Mouse (Mus musculus) hindbrain, embryonic 12.5 days (tissue): ENCODE measurements around the gene Bex6. TPM values are rescaled to one million over a fixed set of nuclear protein-coding genes. Genes with fewer than 3 reads are reported as not detected.

Source experiments
- ATAC-seq: fragments of 200-750 bp; cut with Nextera tagmentation; 2 replicates; pipeline ENCODE4 v1.8.0; 2017; ENCODE audit warnings: moderate TSS enrichment; ENCODE audit not compliant: low FRiP score
- H3K27ac ChIP-seq: fragments of 300-500 bp; sonication (generic); 2 replicates; pipeline ENCODE4 v1.5.1; 2016; ENCODE audit warnings: mild to moderate bottlenecking
- H3K27me3 ChIP-seq: fragments of 300-500 bp; sonication (generic); 2 replicates; pipeline ENCODE4 v1.6.1; 2016; ENCODE audit warnings: mild to moderate bottlenecking
- H3K36me3 ChIP-seq: fragments of 300-500 bp; sonication (generic); 2 replicates; pipeline ENCODE4 v1.6.1; 2016; ENCODE audit warnings: mild to moderate bottlenecking
- H3K4me1 ChIP-seq: fragments of 300-500 bp; sonication (generic); 2 replicates; pipeline ENCODE4 v1.6.1; 2016
- H3K4me2 ChIP-seq: fragments of 300-500 bp; sonication (generic); replicated peaks from 2 replicates; pipeline ENCODE4 v1.6.1; 2016; ENCODE audit warnings: mild to moderate bottlenecking
- H3K4me3 ChIP-seq: fragments of 300-500 bp; sonication (generic); 2 replicates; pipeline ENCODE4 v1.5.1; 2016; ENCODE audit warnings: mild to moderate bottlenecking
- H3K9ac ChIP-seq: fragments of 300-500 bp; sonication (generic); 2 replicates; pipeline ENCODE4 v1.6.1; 2016; ENCODE audit warnings: mild to moderate bottlenecking, moderate library complexity
- H3K9me3 ChIP-seq: fragments of 300-500 bp; sonication (generic); replicated peaks from 2 replicates; pipeline ENCODE4 v1.6.1; 2016; ENCODE audit warnings: mild to moderate bottlenecking
- WGBS: fragments of 180-500 bp; shearing (Covaris S2); methylation state at CpG from one replicate; pipeline ENCODE4 v1.1.7; 2016; 5-methylcytosine and 5-hydroxymethylcytosine counted together
- polyA plus RNA-seq: library from polyadenylated mRNA; unstranded; fragments of >200 nt; fragmentation: Nextera tagmentation; extraction: Ambion mirVana; gene quantifications from 2 replicates; pipeline ENCODE4 v1.2.1, GENCODE M21; 2016

Bex6 gene
- 0.26 TPM in 1 of 2 replicates, not detected in the other for polyA plus RNA-seq

DNA sequence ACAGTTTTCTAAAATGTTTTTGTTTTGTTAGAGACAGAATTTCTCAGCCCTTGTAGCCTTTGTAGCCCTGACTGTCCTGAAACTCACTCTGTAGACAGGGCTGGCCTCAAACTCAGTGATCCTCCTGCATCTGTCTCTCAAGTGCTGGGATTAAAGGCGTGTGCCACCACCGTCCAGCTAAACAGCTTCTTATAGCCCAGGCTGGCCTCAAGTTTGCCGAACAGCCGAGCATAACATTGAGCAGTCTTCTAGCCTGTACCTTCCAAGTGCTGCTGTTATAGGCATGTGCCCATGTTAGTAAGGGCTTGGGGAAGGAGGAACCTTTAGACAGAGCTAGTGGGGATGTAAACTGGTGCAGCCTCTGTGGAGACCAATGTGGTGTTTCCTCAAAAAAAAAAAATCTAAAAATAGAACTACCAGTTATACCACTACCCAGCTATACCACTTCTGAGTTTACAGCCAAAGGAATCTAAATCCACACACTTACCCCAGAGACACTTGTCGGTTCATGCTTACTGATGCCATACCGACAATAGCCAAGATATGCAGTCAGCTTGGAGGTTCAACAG is at the start of gene Bex6:
Gene Bex6 (plus strand): TSS at position 491 of the 569 bp plus-strand sequence.
- no peaks in the 10 kb centered on the region for H3K9me3 ChIP-seq
- H3K27me3 ChIP-seq: no peaks in the 10 kb centered on the region
- no peak within 1 kb of the TSS for H3K9ac ChIP-seq
- H3K27ac ChIP-seq: no peak within 1 kb of the TSS
- H3K4me2 ChIP-seq: no peak within 1 kb of the TSS
- no peak within 1 kb of the TSS for H3K4me3 ChIP-seq
- no peaks in the 10 kb centered on the region for H3K36me3 ChIP-seq
- WGBS: 92% methylated on average over 6 of the region's 6 CpGs
- ATAC-seq: no peak
- H3K4me1 ChIP-seq: peaks cover 4% of the 10 kb centered on the region; the same call in 1 of the 2 replicates

DNA sequence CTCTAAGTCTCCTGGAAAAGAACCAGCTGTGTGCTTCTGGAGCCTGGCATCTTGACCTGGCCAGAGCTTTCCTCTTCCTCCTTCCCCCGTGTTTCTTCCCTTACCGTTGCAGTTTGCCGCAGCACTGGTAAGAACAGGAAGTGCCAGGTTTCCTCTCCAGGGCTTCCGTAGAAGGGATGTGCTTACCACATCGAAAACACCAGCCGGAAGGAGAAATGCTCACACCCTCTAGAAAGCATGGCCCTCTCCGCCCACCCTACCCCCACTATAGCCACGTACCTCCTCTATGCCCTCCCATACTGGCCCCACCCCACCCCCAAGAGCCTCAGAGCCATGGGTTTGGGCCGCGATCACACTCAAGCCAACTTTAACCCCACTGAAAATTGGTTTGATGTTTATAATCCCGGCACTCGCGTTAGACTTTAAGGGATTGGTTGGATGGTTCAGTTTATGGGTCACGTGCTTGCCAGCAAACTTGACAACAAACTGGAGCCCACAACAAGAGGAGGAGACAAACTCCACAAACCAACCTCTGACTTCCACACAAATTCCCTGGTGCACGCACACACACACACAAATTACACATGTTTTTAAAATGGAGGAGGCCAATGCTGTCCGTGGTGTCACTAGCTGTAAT is 49.3 kb upstream of the Bex6 start:
- 76% methylated on average over 16 of the region's 16 CpGs for WGBS
- H3K4me2 ChIP-seq: no peak overlapping the region
- H3K4me3 ChIP-seq: no peak overlapping the region
- no peak for ATAC-seq
- no peaks in the 10 kb centered on the region for H3K27me3 ChIP-seq
- no peak overlapping the region for H3K9ac ChIP-seq
- no peaks in the 10 kb centered on the region for H3K9me3 ChIP-seq
- H3K4me1 ChIP-seq: no peaks in the 10 kb centered on the region
- no peak overlapping the region for H3K27ac ChIP-seq
- no peaks in the 10 kb centered on the region for H3K36me3 ChIP-seq

DNA sequence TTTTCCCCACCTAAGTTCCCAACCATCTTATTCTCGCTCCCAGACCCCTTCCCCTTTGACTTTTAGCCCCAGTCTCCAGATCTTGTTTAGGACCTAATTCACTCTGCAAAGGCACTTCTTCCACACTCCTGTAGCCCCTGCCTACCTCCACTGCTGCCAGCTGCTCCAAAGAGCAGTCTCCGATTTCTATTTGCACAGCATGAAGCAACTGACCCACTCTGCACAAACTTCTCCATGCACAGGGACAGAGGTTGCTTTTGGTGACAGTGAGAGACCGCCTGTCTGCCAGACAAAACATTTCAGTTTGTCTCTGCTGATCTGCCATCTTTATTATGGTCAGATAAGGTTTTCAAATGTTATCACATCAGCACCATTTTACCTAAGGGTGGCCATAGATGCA is 46.5 kb upstream of the Bex6 start:
- WGBS: 79% methylated on average over 3 of the region's 3 CpGs
- no peaks in the 10 kb centered on the region for H3K9me3 ChIP-seq
- no peak overlapping the region for H3K4me3 ChIP-seq
- no peak for ATAC-seq
- no peaks in the 10 kb centered on the region for H3K36me3 ChIP-seq
- no peaks in the 10 kb centered on the region for H3K27me3 ChIP-seq
- H3K4me2 ChIP-seq: no peak overlapping the region
- H3K27ac ChIP-seq: no peak overlapping the region
- H3K4me1 ChIP-seq: no peaks in the 10 kb centered on the region
- H3K9ac ChIP-seq: no peak overlapping the region

DNA sequence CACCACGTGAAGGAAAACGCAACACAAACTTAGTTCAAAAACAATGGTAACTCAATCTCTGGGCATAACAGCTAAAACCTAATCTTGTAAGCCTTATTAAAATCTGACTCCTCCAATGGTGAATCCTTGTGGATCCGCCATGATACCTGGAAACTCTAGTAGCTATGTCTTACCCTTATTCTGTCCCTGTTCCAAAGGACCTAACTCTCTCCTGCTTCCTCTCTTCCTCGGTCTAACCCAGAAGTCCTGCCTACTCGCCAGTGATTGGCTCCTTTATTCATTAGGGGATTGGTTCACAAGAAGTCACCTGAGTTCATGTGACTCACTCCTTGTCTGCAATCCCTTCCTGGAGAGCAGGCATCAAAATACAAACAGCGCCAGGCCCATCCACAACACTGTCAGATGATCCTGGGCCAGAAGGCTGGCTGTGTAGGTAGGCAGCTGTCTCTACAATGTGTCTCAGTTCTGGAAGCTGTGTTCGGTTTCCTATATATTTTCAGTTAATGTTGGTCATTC is 43.7 kb upstream of the Bex6 start:
- Histone ChIP-seq H3K9me3 (no peaks in the 10 kb centered on the region), H3K27me3 (no peaks in the 10 kb centered on the region), H3K36me3 (no peaks in the 10 kb centered on the region), H3K27ac (no peak overlapping the region), H3K9ac (no peak overlapping the region), H3K4me3 (no peak overlapping the region), H3K4me1 (no peaks in the 10 kb centered on the region), H3K4me2 (no peak overlapping the region)
- no peak for ATAC-seq
- WGBS: 79% methylated on average over 7 of the region's 7 CpGs

DNA sequence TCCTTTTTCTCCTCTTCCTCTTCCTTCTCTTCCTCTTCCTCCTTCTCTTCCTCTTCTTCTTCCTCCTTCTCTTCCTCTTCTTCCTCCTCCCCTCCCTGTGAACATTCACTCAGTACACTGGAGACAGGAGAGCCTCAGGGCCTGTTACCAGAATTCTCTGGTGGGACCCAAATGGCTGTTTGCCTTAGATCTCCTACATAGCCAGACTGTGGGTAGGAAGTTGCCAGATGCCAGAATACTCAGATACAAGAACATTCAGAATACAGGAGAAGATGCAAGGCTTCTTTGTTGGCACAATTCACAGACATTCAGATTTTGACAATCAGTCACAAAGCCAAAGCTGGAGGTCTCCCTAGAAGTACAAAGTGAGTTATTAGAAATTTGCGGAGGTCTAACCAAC is 40.7 kb upstream of the Bex6 start:
- H3K4me2 ChIP-seq: no peak overlapping the region
- no peak overlapping the region for H3K4me3 ChIP-seq
- no peak overlapping the region for H3K27ac ChIP-seq
- no peaks in the 10 kb centered on the region for H3K27me3 ChIP-seq
- ATAC-seq: no peak
- 90% methylated on average over 1 of the region's 1 CpGs for WGBS
- no peak overlapping the region for H3K9ac ChIP-seq
- no peaks in the 10 kb centered on the region for H3K9me3 ChIP-seq
- H3K36me3 ChIP-seq: 0 out of 2 replicates have a peak, but pooled peaks cover 4% of the 10 kb centered on the region
- no peaks in the 10 kb centered on the region for H3K4me1 ChIP-seq

DNA sequence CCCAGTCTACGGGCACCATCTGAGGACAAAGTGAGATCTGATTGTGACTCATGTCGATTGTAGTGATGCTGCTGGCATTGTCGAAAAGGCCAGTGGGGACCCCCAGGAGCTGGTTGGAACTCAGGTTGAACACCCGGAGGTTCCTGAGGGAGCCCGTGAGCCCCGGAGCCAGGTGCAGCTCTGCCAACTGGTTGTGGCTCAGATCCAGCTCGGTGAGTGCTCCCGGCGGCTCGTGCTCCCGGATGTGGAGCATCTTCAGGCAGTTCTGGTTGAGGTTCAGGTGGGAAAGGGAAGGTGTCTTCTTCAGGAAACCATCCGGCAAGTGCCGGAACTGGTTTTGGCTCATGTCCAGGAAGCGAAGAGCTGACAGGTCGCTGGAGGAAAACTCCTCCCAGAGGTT is 35.9 kb upstream of the Bex6 start:
- no peak overlapping the region for H3K4me2 ChIP-seq
- H3K4me3 ChIP-seq: no peak overlapping the region
- no peaks in the 10 kb centered on the region for H3K27me3 ChIP-seq
- no peak for ATAC-seq
- no peak overlapping the region for H3K27ac ChIP-seq
- H3K4me1 ChIP-seq: 0 out of 2 replicates have a peak, but pooled peaks cover 3% of the 10 kb centered on the region
- no peaks in the 10 kb centered on the region for H3K9me3 ChIP-seq
- no peak overlapping the region for H3K9ac ChIP-seq
- 0 out of 2 replicates have a peak, but pooled peaks cover 4% of the 10 kb centered on the region for H3K36me3 ChIP-seq
- 94% methylated on average over 15 of the region's 15 CpGs for WGBS

DNA sequence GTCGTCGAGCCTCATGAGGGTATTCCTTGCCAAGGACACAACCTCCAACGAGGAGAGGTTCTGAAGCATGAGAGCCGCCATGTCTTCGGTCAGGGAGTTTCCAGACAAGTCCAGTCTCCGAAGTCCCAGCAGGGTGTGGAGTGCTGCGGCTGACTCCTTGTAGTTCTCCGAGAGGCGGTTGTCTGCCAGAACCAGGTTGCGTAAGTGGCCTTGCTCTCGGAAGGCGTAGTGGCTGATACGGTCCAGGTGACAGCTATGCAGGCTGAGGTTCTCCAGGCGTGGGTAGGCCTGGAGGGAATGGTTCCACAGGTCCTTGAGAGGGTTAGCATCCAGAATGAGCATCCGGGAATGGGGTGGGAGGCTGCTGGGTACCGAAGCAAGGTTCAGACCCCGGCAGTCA is 35.0 kb upstream of the Bex6 start:
- ATAC-seq: no peak
- WGBS: 92% methylated on average over 17 of the region's 17 CpGs
- no peak overlapping the region for H3K4me3 ChIP-seq
- H3K36me3 ChIP-seq: 0 out of 2 replicates have a peak, but pooled peaks cover 4% of the 10 kb centered on the region
- H3K4me2 ChIP-seq: no peak overlapping the region
- no peaks in the 10 kb centered on the region for H3K27me3 ChIP-seq
- no peak overlapping the region for H3K9ac ChIP-seq
- H3K9me3 ChIP-seq: no peaks in the 10 kb centered on the region
- H3K27ac ChIP-seq: no peak overlapping the region
- H3K4me1 ChIP-seq: 0 out of 2 replicates have a peak, but pooled peaks cover 3% of the 10 kb centered on the region

DNA sequence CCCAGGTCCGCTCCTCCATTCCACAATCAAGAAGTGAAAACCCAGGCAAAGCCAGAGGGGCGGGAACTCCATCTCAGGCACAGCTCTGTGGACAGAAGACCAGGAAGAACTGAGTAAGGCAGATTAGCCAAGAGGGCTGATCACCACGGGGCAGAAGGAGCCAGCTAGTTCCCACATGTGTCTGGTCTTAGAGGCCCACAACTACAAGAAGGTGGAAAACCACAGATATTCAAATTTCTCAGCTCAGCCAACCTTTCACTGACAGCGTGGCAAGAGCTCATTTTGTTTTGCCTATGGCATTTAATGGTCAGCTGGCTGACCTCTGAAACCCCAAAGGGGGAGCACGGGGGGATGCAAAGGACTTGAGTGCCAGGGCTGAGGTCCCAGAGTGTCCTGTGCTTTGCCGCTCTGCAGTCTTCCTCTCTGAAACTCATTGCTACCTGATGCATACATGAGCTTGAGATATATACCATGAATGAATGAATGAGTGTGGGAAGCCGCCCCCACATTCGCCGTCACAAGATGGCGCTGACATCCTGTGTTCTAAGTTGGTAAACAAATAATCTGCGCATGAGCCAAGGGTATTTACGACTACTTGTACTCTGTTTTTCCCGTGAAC is 31.9 kb upstream of the Bex6 start:
- 55% methylated on average over 12 of the region's 13 CpGs for WGBS
- Histone ChIP-seq H3K4me2 (0 out of 2 replicates have a peak overlapping the region, but pooled peaks have one; percentile 21), H3K9me3 (no peaks in the 10 kb centered on the region), H3K9ac (no peak overlapping the region), H3K36me3 (0 out of 2 replicates have a peak, but pooled peaks cover 4% of the 10 kb centered on the region), H3K4me1 (0 out of 2 replicates have a peak, but pooled peaks cover 3% of the 10 kb centered on the region), H3K27ac (no peak overlapping the region), H3K4me3 (no peak overlapping the region), H3K27me3 (no peaks in the 10 kb centered on the region)
- ATAC-seq: no peak

DNA sequence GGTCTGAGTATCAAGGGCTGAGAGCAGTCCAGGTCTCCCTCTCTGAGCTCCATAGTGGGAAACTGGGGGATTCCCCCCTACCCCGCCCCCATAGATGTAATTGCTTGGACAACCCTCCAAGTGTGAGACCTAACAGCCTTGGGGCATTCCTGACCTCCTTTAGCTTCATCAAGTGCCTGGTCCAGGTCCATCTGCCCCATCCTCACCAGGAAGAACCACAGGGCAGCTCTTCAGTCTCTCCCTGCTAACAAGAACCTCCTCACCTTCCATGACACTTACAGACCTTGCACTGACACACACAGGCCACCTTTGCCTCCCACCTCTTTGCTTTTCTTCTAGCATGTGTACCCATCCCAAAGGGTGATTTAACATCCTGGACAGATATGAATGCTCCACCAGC is 25.6 kb upstream of the Bex6 start:
- Histone ChIP-seq H3K9ac (no peak overlapping the region), H3K4me1 (0 out of 2 replicates have a peak, but pooled peaks cover 4% of the 10 kb centered on the region), H3K4me2 (no peak overlapping the region), H3K36me3 (no peaks in the 10 kb centered on the region), H3K27me3 (no peaks in the 10 kb centered on the region), H3K4me3 (no peak overlapping the region), H3K9me3 (no peaks in the 10 kb centered on the region), H3K27ac (no peak overlapping the region)
- no peak for ATAC-seq
- WGBS: 83% methylated on average over 1 of the region's 1 CpGs

DNA sequence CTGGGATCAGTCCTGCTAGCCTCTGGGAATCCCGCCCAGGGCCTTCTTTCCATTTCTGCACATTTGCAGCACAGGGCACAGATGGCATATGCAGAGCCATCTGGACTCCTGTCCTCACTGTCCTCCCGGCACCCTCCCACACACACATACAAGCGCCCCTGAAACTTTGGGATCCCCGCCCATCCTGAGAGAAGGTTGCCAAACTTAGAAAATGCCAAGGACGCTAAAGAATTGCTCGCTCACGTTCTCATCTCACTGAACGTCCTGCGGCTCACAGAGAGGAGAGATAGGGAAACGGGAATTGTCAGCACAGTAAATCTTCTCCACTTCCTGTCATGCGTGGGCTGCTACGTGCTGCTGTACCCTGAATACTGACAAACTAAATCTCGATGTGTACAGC is 25.2 kb upstream of the Bex6 start:
- H3K9ac ChIP-seq: no peak overlapping the region
- H3K4me3 ChIP-seq: no peak overlapping the region
- WGBS: 84% methylated on average over 13 of the region's 13 CpGs
- no peaks in the 10 kb centered on the region for H3K36me3 ChIP-seq
- no peak for ATAC-seq
- H3K9me3 ChIP-seq: no peaks in the 10 kb centered on the region
- H3K4me2 ChIP-seq: no peak overlapping the region
- no peak overlapping the region for H3K27ac ChIP-seq
- H3K27me3 ChIP-seq: no peaks in the 10 kb centered on the region
- H3K4me1 ChIP-seq: 0 out of 2 replicates have a peak, but pooled peaks cover 4% of the 10 kb centered on the region

DNA sequence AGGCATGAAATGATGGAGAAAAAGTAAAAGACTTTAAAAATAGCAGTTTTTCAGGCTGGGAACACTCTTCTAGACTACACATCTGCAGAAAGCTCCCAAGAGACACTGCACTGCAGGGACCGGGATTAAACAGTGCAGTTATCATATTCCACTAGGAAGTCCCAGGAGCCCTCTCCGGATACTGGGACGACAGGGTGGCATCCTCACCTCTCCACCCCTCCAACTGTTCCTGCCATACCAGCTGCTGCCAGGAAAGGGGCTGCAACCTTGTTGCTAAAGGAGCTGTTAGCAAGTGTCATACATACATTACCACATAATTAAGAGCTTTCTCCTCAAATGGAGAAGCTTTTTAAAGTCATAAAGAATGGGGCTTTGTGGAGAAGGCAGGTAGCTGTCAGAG is 22.9 kb upstream of the Bex6 start:
- no peak for ATAC-seq

DNA sequence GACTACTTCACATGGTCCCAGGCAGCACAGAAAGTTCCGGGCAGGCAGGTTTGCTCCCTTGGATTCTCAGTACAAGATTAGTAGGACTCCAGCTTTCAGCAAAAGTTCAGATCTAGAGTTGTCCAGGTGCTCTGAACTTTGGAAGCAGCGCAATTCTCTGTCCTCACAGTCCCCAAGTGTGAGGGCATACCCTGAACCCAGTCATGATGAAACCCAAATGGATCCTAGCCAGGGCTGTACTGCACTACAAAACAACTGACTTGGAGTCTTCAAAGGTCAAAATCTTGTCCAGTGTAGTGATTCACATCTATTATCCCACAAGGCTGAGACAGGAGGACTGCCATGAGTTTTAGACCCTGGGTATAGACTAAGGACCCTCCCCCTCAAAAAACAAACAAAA is 22.3 kb upstream of the Bex6 start:
- no peak overlapping the region for H3K9ac ChIP-seq
- H3K27me3 ChIP-seq: no peaks in the 10 kb centered on the region
- no peaks in the 10 kb centered on the region for H3K9me3 ChIP-seq
- 82% methylated on average over 2 of the region's 2 CpGs for WGBS
- H3K4me3 ChIP-seq: no peak overlapping the region
- H3K27ac ChIP-seq: no peak overlapping the region
- ATAC-seq: no peak
- H3K4me2 ChIP-seq: no peak overlapping the region
- H3K36me3 ChIP-seq: no peaks in the 10 kb centered on the region
- 0 out of 2 replicates have a peak, but pooled peaks cover 4% of the 10 kb centered on the region for H3K4me1 ChIP-seq

More for the DNA sequence above, 22.9 kb upstream of the Bex6 start:
- no peak overlapping the region for H3K4me2 ChIP-seq
- H3K36me3 ChIP-seq: no peaks in the 10 kb centered on the region
- no peak overlapping the region for H3K27ac ChIP-seq
- no peaks in the 10 kb centered on the region for H3K9me3 ChIP-seq
- no peaks in the 10 kb centered on the region for H3K27me3 ChIP-seq
- 46% methylated on average over 3 of the region's 3 CpGs for WGBS
- no peak overlapping the region for H3K4me3 ChIP-seq
- H3K9ac ChIP-seq: no peak overlapping the region
- 0 out of 2 replicates have a peak, but pooled peaks cover 4% of the 10 kb centered on the region for H3K4me1 ChIP-seq
